Mouse (Mus musculus) common myeloid progenitor, adult 5-6 weeks (primary cell): Measurements from ENCODE around the gene Bcar3. TPM values are rescaled to one million over a fixed set of nuclear protein-coding genes. Genes with fewer than 3 reads are reported as not detected.
"Not testable (repeated sequence)": the region's sequence is repeated elsewhere in the genome, so short reads cannot be mapped to it uniquely, and the experiment has no call there.

Experiments used
- ATAC-seq: replicated peaks from 2 replicates; pipeline ENCODE4 v1.8.0; 2016; ENCODE audit warnings: low read depth, mild to moderate bottlenecking, moderate TSS enrichment, inconsistent platforms; ENCODE audit not compliant: poor library complexity, severe bottlenecking
- total RNA-seq: library from RNA; stranded (forward); fragments of 200-1000, 187-1606 nt; gene quantifications from 2 replicates; pipeline ENCODE4 v1.2.3, GENCODE M21; 2017

Gene Bcar3
- 0.97 and 1.0 TPM in 2 replicates for total RNA-seq

- ATAC-seq: peak; percentile 69
These were observed at the start of gene Bcar3 for GRCm38 (mm10) chr3:122293954-122294850. TSS of gene Bcar3 (plus strand) at chr3:122294136.

- no peak for ATAC-seq
These were observed 49.2 kb upstream of the Bcar3 start for GRCm38 (mm10) chr3:122244759-122245158.

GRCm38 (mm10) chr3:122245215-122245877, 48.6 kb upstream of the Bcar3 start, which contains the start of gene Gclm:
TSS of gene Gclm (plus strand) at chr3:122245557.
- ATAC-seq: peak; percentile 75

- ATAC-seq: peak; percentile 23
These were observed 48.0 kb upstream of the Bcar3 start for GRCm38 (mm10) chr3:122245878-122246332.

- no peak for ATAC-seq
These were observed 47.5 kb upstream of the Bcar3 start for GRCm38 (mm10) chr3:122246406-122246805.

- ATAC-seq: peak; percentile 37
These were observed 46.8 kb upstream of the Bcar3 start for GRCm38 (mm10) chr3:122246986-122247767.

- no peak; the same call in 1 of the 2 replicates for ATAC-seq
These were observed 46.2 kb upstream of the Bcar3 start for GRCm38 (mm10) chr3:122247768-122248100.

- no peak for ATAC-seq
These were observed 41.3 kb upstream of the Bcar3 start for GRCm38 (mm10) chr3:122252466-122253253.

- ATAC-seq: not testable (repeated sequence)
These were observed 39.9 kb upstream of the Bcar3 start for GRCm38 (mm10) chr3:122254050-122254449.

- ATAC-seq: no peak
These were observed 23.9 kb upstream of the Bcar3 start for GRCm38 (mm10) chr3:122269986-122270385.

GRCm38 (mm10) chr3:122272565-122272964, 21.4 kb upstream of the Bcar3 start:
- ATAC-seq: not testable (repeated sequence)

- ATAC-seq: peak; percentile 72
These were observed 20.3 kb upstream of the Bcar3 start for GRCm38 (mm10) chr3:122273407-122274240.

- ATAC-seq: peak; percentile 88
These were observed 19.5 kb upstream of the Bcar3 start, which contains the start of gene Dnttip2 for GRCm38 (mm10) chr3:122274241-122275024. TSS of gene Dnttip2 (plus strand) at chr3:122274388.

GRCm38 (mm10) chr3:122275111-122275510, 18.8 kb upstream of the Bcar3 start:
- ATAC-seq: no peak

GRCm38 (mm10) chr3:122287195-122287594, 6.7 kb upstream of the Bcar3 start:
- no peak for ATAC-seq

- ATAC-seq: no peak
These were observed 5.2 kb upstream of the Bcar3 start for GRCm38 (mm10) chr3:122288613-122289195.

- ATAC-seq: not testable (repeated sequence)
These were observed 4.6 kb upstream of the Bcar3 start for GRCm38 (mm10) chr3:122289344-122289743.
